Mouse (Mus musculus) heart, postnatal 0 days (tissue): ENCODE measurements around the gene Cit.

ENCODE experiments used
- CTCF ChIP-seq: IDR thresholded peaks from 2 replicates; pipeline ENCODE4 v1.5.1; 2016; ENCODE audit warnings: antibody characterized with exemption, control low read depth, low read depth
- EP300 ChIP-seq: IDR thresholded peaks from 2 replicates; pipeline ENCODE4 v1.6.1; 2016; ENCODE audit warnings: antibody characterized with exemption, low read depth

- TF ChIP-seq CTCF, result no peak
- TF ChIP-seq EP300, result no peak
Measured at GRCm38 (mm10) chr5:115853691-115854090, 8.6 kb downstream of the Cit start.
